Mouse (Mus musculus) kidney, postnatal 36 days (tissue): Measurements from ENCODE around the gene 1600015I10Rik.

Source experiments
- DNase-seq, 2 experiments: peaks; one replicate each; pipeline ENCODE4 v3.0.0; 2021 to 2022; ENCODE audit warnings: mixed read lengths in 2 of 2

Gene 1600015I10Rik

DNA sequence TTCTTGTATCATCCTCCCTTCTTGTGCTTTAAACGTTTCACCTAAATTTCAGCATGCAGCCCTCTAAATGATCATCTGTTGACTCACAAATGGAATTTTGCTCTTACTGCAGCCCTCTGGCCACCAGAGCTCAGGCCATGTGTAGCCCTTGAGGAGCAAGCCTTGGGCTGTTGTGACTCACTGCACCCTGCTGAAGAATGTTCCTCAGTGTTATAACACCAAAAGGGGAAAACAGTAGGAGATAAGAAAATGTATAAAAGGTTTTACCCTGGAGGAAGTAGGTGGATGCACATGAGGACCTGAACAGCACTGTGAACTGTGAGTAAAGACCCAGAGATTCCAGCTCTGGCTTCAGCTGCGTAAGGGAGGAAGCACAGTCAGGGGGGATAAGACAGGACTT is 45.0 kb downstream of the 1600015I10Rik start, which contains the start of gene Doxl2:
Gene Doxl2 (plus strand): TSS at position 301 of the 400 bp plus-strand sequence.
- no peak for DNase-seq

DNA sequence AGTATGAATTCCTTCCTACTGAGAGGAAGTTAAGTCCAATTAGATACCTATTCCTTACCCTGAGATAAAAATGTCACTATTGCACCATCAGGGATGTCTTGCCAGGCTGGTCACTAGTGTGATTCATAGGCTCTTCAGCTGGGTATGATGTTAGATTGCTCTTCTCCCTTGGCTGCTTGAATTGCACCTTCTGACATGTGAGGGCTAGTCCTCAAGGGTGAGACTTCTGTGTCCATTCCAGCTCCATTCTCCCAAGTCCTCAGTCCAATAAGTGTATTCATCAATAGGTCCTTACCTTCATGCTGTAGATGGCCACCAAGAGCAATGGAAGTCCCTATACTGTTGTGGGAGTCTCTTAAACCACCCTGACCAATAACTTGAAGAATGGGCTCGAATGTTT is 49.9 kb downstream of the 1600015I10Rik start:
- DNase-seq, result no peak

DNA sequence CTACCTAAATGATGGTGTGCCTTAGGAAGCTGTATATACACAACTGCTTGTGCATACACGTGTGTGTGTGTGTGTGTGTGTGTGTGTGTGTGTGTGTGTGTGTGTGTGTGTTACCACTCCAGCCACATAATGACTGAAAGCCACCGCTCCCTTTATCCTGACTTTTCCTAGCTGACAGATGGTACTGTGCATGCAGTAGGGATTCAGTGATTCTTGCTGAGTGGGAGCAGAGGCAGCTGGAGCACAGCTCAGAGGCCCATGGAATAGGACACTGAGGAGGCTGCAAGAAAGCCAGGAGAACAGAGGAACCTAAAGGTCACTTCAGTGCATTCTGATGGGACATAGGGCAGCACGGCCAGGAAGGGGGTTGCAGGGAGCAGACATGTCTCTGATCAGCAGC is 52.6 kb downstream of the 1600015I10Rik start:
- DNase-seq, result no peak
